ENCODE assay signal across 7 mouse cellular contexts in genomic region chr17:86964041-86964440, GRCm38 (mm10). TPM values are rescaled to one million over a fixed set of nuclear protein-coding genes. Genes with fewer than 3 reads are reported as not detected.
DNase-seq lines count a peak whose midpoint lies in the region; ATAC-seq and TF ChIP-seq lines count a peak whose summit lies in the region.

No protein-coding gene starts in this region.

- H3K36me3 ChIP-seq in spleen, adult 2 months (ENCODE audit: control insufficient read depth, insufficient read depth, low read length) = no peaks in the 10 kb centered on the region
- no peaks in the 10 kb centered on the region for H3K36me3 ChIP-seq in intestine, embryonic 16.5 days (ENCODE audit: control insufficient read depth, insufficient read depth, low read length)
- H3K36me3 ChIP-seq in midbrain, embryonic 11.5 days (ENCODE audit: control insufficient read depth, insufficient read depth, low read length) = no peaks in the 10 kb centered on the region

- WGBS in spleen, adult 2 months = 15% methylated on average over 6 of the region's 6 CpGs
- WGBS in intestine, embryonic 16.5 days = 0% methylated on average over 6 of the region's 6 CpGs
- 0% methylated on average over 6 of the region's 6 CpGs for WGBS in midbrain, embryonic 11.5 days

- no peak for TF ChIP-seq POLR2A in spleen, adult 2 months (IDR thresholded peaks at IDR 0.05; ENCODE audit: low read depth, low read length)
- TF ChIP-seq POLR2A in embryonic fibroblast, embryonic 13.5 days (IDR thresholded peaks at IDR 0.05; ENCODE audit: low read depth, low read length) = no peak

- peak overlapping the region; percentile 86 for H3K9ac ChIP-seq in intestine, embryonic 16.5 days (ENCODE audit: low read depth, low read length)
- H3K9ac ChIP-seq in midbrain, embryonic 11.5 days (ENCODE audit: low read length) = peak overlapping the region; percentile 88

- no peaks in the 10 kb centered on the region for H3K27me3 ChIP-seq in spleen, adult 2 months (ENCODE audit: control insufficient read depth, insufficient read depth, low read length)
- H3K27me3 ChIP-seq in intestine, embryonic 16.5 days (replicated peaks; ENCODE audit: control insufficient read depth, insufficient read depth, low read length) = no peaks in the 10 kb centered on the region
- no peaks in the 10 kb centered on the region for H3K27me3 ChIP-seq in midbrain, embryonic 11.5 days (ENCODE audit: control insufficient read depth, insufficient read depth, low read length)

- peak overlapping the region; percentile 93 for H3K4me3 ChIP-seq in spleen, adult 2 months (ENCODE audit: extremely low read depth, insufficient read depth, insufficient read length)
- peak overlapping the region; percentile 73 for H3K4me3 ChIP-seq in embryonic fibroblast, embryonic 13.5 days (ENCODE audit: insufficient read depth, low read length)
- H3K4me3 ChIP-seq in intestine, embryonic 16.5 days (ENCODE audit: low read length) = peak overlapping the region; percentile 81
- peak overlapping the region; percentile 61 for H3K4me3 ChIP-seq in midbrain, embryonic 11.5 days (ENCODE audit: low read depth, low read length)

- H3K9me3 ChIP-seq in intestine, embryonic 16.5 days (ENCODE audit: control insufficient read depth, low read length) = no peaks in the 10 kb centered on the region
- no peaks in the 10 kb centered on the region for H3K9me3 ChIP-seq in midbrain, embryonic 11.5 days (ENCODE audit: control insufficient read depth, low read length)

- DNase-seq in spleen, adult 2 months (ENCODE audit: low read depth in 1 of 2, low spot score in 2 of 2) = no peak
- DNase-seq in spleen, adult 12 weeks (ENCODE audit: low spot score) = no peak
- DNase-seq in midbrain, embryonic 11.5 days (ENCODE audit: low spot score, missing footprints) = peak; percentile 91
- no peak for DNase-seq in thymus, postnatal 14 days
- DNase-seq in left cerebral cortex, adult 8-10 months (ENCODE audit: low spot score in 2 of 2) = no peak

- TF ChIP-seq CTCF in spleen, adult 2 months (IDR thresholded peaks at IDR 0.05; ENCODE audit: extremely low read depth, insufficient read depth, insufficient read length, insufficient replicate concordance) = no peak
- no peak for TF ChIP-seq CTCF in embryonic fibroblast, embryonic 13.5 days (IDR thresholded peaks at IDR 0.05; ENCODE audit: borderline replicate concordance, insufficient read depth, low read length)

- peaks cover 26% of the 10 kb centered on the region; the same call in 1 of the 2 replicates for H3K4me1 ChIP-seq in spleen, adult 2 months (ENCODE audit: control insufficient read depth, insufficient read depth, insufficient read length)
- H3K4me1 ChIP-seq in embryonic fibroblast, embryonic 13.5 days (ENCODE audit: control insufficient read depth, insufficient read depth, low read length) = peaks cover 13% of the 10 kb centered on the region
- peaks cover 27% of the 10 kb centered on the region for H3K4me1 ChIP-seq in intestine, embryonic 16.5 days (ENCODE audit: control insufficient read depth, insufficient read depth, low read length)
- peaks cover 16% of the 10 kb centered on the region for H3K4me1 ChIP-seq in midbrain, embryonic 11.5 days (ENCODE audit: control insufficient read depth, insufficient read depth, low read length)

- peak overlapping the region; percentile 63 for H3K27ac ChIP-seq in spleen, adult 2 months (ENCODE audit: insufficient read depth, low read length)
- H3K27ac ChIP-seq in embryonic fibroblast, embryonic 13.5 days (ENCODE audit: insufficient read depth, low read length) = peak overlapping the region; percentile 49
- peak overlapping the region; percentile 88 for H3K27ac ChIP-seq in intestine, embryonic 16.5 days (ENCODE audit: low read length)
- H3K27ac ChIP-seq in midbrain, embryonic 11.5 days (ENCODE audit: low read depth, low read length) = no peak overlapping the region

- no peak for ATAC-seq in intestine, embryonic 16.5 days
- ATAC-seq in midbrain, embryonic 11.5 days (ENCODE audit: low FRiP score) = 0 out of 2 replicates have a peak, but pooled peaks have one; percentile 2

- peak overlapping the region; percentile 86 for H3K4me2 ChIP-seq in intestine, embryonic 16.5 days (ENCODE audit: low read depth, low read length)
- peak overlapping the region; percentile 86 for H3K4me2 ChIP-seq in midbrain, embryonic 11.5 days

RNA-seq across cellular contexts. Expression of gene Rhoq, which starts 1.2 kb away (rescaled TPM):
- 18.7 and 22.8 TPM in 2 replicates for polyA plus RNA-seq in spleen, adult 2 months (2012; rRNA removed)
- 177 and 187 TPM in 2 replicates for polyA plus RNA-seq in embryonic fibroblast, embryonic 13.5 days (2011; ENCODE audit: insufficient read length, low read depth, missing spikeins)
- polyA plus RNA-seq in intestine, embryonic 16.5 days (2015; fragmentation: Nextera tagmentation; extraction: Ambion mirVana) = 5.4 and 7.3 TPM in 2 replicates
- 11.8 and 12.3 TPM in 2 replicates for polyA plus RNA-seq in midbrain, embryonic 11.5 days (2014; fragmentation: Nextera tagmentation; extraction: Ambion mirVana)
- 10 to 100 TPM; 31.8 to 39.5 (median 36.6) TPM for total RNA-seq in left cerebral cortex, adult 8-10 months (2022)

RNA-seq across cellular contexts. Expression of gene Atp6v1e2, which starts 16.3 kb away (rescaled TPM):
- polyA plus RNA-seq in spleen, adult 2 months (2012; rRNA removed) = not detected in 2 replicates
- not detected in 2 replicates for polyA plus RNA-seq in embryonic fibroblast, embryonic 13.5 days (2011; ENCODE audit: insufficient read length, low read depth, missing spikeins)
- 0.13 TPM in 1 of 2 replicates, not detected in the other for polyA plus RNA-seq in intestine, embryonic 16.5 days (2015; fragmentation: Nextera tagmentation; extraction: Ambion mirVana)
- polyA plus RNA-seq in midbrain, embryonic 11.5 days (2014; fragmentation: Nextera tagmentation; extraction: Ambion mirVana) = 0.14 TPM in 1 of 2 replicates, not detected in the other
- not detected for total RNA-seq in left cerebral cortex, adult 8-10 months (2022)

RNA-seq across cellular contexts. Expression of gene Tmem247, which starts 46.9 kb away (rescaled TPM):
- polyA plus RNA-seq in spleen, adult 2 months (2012; rRNA removed) = not detected in 2 replicates
- polyA plus RNA-seq in embryonic fibroblast, embryonic 13.5 days (2011; ENCODE audit: insufficient read length, low read depth, missing spikeins) = not detected in 2 replicates
- not detected in 2 replicates for polyA plus RNA-seq in intestine, embryonic 16.5 days (2015; fragmentation: Nextera tagmentation; extraction: Ambion mirVana)
- not detected in 2 replicates for polyA plus RNA-seq in midbrain, embryonic 11.5 days (2014; fragmentation: Nextera tagmentation; extraction: Ambion mirVana)
- total RNA-seq in left cerebral cortex, adult 8-10 months (2022) = not detected
